Mouse (Mus musculus) layer of hippocampus, postnatal 25 days (tissue): Measurements from ENCODE around the gene Mdfi. TPM values are rescaled to one million over a fixed set of nuclear protein-coding genes. Genes with fewer than 3 reads are reported as not detected.
A peak's percentile ranks its signal among the peaks of the same experiment; 100 is the strongest.
"Not testable (repeated sequence)": the region's sequence is repeated elsewhere in the genome, so short reads cannot be mapped to it uniquely, and the experiment has no call there.

Experiments used
- DNase-seq, 2 experiments: peaks; one replicate each; pipeline ENCODE4 v3.0.0; 2022; ENCODE audit warnings: mixed read lengths in 2 of 2, low spot score in 1 of 2; ENCODE audit errors: extremely low spot score in 1 of 2
- total RNA-seq, 2 experiments: library from RNA; stranded (reverse); gene quantifications; 2 replicates each; pipeline ENCODE4 v1.2.3; 2021

Mdfi gene
- total RNA-seq = 1 to 10 TPM; 1.4 to 1.5 TPM

GRCm38 (mm10) chr17:47834482-47834767 lies at the start of gene Mdfi:
Gene Mdfi (minus strand): TSS chr17:47834691.
- no peak for DNase-seq

GRCm38 (mm10) chr17:47883099-47883498 lies 48.6 kb upstream of the Mdfi start:
- DNase-seq = no peak

DNA sequence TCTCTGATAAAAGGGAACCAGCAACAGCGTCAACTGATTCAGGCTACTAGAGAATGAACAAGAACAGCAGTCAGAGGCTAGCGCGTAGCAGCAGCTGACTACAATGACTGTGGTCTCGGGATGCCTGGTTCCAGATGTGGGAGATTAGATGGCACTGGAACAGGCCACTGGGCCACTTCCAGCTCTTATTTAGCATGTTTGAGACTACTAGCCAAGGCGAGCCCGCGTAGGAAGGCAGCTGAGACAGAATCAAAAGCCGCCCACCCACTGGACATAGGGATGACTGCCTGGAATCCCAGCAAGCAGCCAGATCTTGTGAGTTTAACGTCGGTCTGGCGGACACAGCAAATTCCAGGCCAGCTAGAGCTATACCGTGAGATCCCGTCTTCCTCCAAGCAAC lies 46.8 kb upstream of the Mdfi start:
- DNase-seq = no peak

- no peak for DNase-seq
These were observed 44.7 kb upstream of the Mdfi start for GRCm38 (mm10) chr17:47879207-47879606.

DNA sequence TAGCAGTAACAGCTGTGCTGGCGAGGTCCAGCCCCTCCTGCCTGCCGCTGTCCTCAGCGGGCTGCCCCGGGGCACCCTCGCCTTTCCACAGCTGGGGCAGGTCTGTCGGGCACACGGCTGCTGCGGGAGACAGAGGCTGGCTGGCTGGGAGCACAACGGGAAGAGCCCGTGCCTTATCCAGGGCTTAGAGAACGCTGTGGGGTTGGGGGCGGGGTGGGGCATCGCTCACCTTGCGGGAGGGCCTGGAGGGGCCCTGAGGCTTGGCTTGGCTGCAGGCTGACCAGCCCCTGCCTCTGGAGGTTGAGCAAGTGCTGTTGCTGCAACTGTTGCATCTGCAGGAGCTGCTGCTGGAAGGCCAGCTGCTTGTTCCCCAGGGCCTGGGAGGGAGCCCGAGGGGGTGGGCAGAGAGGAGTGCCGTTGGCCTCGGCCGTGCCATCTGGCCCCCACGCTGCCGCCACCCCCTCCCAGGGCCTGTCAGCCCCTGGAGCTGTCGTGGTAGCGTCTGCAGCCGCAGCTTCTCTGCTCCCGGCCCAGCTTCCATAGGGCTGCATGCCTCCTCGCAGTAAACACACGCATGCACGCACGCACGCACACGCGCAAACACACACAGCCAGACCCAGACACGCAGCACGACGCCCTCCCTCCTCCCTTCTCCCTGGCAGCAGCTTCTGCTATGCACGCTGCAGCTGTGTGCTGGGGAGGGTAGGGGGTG lies 44.0 kb upstream of the Mdfi start:
- DNase-seq = peak; percentile 50 to 57

DNA sequence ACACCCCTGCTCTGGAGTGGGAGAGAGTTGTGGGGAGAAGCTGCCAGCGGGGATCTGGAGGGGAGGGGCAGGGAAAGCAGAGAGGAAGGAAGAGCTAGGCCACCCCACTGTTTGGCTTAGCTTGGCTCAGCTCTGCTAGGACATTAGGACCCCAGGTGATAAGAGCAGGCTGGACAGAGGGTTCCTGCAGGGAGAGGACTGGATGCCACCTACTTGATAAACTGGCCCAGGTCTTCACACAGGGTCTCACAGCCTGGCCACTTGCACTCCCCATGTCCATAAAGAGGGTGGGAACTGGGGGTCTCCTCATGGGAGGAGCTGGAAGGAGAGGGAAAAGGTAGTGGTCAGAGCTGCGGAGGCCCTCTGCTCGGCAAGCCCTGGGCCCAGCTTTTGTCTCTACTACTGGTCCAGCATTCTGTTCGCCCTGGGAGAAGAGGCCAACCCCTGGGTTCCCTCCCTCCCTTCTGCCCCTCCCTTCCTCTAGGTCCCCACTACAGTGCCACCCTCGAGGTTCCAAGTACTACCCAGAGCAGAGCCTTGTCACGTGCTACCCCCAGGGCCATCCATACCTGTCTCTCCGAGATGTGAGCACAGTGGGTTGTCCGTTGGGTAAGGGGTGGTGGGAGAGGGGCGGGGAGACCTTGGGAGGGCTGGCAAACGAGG lies 43.4 kb upstream of the Mdfi start:
- no peak for DNase-seq

GRCm38 (mm10) chr17:47876776-47877714 lies 42.6 kb upstream of the Mdfi start:
- DNase-seq = no peak

DNA sequence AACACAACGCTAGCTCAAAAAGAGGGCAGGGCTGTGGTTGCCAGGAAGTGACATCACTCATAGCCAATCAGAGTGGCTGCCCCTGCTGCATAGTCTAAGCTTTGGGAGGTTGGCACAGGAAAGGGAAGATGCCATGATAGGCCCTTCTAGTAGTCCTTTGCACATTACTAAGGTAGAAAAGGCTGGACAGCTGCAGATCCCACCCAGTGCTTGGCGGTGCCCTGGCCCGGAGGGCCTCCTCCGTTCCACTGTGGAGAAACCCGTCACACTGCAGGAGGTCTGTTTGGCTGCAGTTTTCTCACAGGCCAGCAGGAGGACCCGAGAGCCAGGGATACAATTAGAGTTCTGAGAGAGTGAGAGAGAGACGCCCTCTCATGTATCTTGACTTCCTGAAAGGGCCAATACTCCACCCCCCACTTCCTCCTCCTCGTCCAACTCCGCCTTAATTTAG lies 38.9 kb upstream of the Mdfi start:
- peak; percentile 85 to 91 for DNase-seq

- no peak for DNase-seq
These were observed 38.0 kb upstream of the Mdfi start for GRCm38 (mm10) chr17:47872311-47873011.

DNA sequence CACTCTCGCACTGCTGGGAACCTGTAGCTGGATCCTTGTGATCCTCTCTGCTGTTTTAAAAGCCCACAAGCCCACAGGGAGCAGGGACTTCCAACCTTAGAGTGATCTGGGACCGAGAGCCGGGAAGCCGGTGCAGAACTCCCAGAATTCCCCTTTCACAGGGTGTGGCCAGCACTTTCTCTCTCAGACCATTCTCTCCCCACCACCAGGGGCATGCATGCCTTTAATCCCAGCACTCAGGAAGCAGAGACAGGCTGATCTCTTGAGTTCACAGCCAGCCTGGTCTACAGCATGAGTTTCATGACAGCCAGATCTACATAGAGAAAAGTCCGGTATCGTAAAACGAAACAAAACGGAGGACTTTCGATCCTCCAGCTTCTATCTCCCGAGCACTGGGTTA lies 35.4 kb upstream of the Mdfi start:
- no peak for DNase-seq

DNA sequence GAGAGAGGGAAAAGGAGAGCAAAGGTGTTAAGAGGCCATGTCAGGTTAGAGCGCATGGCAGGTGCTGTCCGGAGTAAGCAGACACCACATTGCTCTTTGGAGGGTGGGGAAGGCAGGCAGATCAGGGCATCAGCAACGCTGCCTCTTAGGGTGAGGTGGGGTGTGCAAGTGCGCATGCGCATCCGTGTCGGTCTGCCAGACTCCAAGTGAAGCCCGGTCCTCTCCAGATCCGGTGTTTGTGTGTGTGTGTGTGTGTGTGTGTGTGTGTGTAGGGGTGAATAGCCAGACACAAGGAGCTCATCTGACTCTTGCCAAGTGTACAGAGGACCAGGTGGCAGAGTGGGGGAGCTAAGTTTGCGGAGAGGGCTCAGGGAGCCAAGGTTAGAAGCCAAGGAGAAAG lies 31.5 kb upstream of the Mdfi start:
- DNase-seq = peak in 1 of 2 experiments; percentile 49

GRCm38 (mm10) chr17:47864496-47864895 lies 30.0 kb upstream of the Mdfi start:
- DNase-seq = peak; percentile 85 to 93

DNA sequence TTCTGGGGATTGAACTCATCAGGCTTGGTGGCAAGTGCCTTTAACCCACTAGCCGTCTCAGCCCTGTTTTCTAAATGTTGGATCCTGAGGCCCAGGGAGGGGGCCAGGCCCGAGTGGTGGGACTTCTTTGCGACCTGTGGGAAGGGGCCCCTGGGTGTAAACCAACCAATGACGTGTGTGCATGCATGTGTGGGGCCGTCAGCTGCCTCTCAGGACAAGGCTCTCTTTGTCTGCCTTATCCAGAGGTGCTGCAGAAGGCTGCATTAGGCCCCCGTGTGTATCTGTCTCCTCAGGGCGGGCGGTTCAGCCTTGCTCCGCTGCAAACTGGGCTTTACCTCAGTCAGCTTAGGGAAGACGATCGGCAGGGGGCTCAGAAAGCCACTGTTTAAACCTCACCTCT lies 28.9 kb upstream of the Mdfi start:
- DNase-seq = no peak

GRCm38 (mm10) chr17:47863023-47863422 lies 28.5 kb upstream of the Mdfi start:
- no peak for DNase-seq

- DNase-seq = no peak
These were observed 21.1 kb upstream of the Mdfi start for GRCm38 (mm10) chr17:47855544-47855943.

- no peak for DNase-seq
These were observed 20.4 kb upstream of the Mdfi start for GRCm38 (mm10) chr17:47854908-47855307.

DNA sequence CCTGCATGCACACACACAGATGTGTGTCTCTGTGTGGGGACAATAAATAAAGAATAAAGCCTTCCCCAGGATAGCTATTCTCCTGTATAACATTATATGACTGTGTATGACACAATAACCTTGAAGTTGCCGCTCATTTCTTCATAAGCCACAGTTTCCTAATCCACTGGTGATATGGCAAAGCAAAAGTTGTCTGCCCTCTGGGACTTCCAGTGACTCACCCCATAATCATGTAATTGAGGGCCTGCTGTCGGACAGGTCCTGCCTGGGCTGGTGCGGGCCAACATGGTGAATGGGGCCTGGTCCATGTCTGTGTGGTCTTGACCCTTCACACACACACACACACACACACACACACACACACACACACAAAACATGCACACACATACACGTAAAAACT lies 19.3 kb upstream of the Mdfi start:
- no peak for DNase-seq

- DNase-seq = no peak
These were observed 18.8 kb upstream of the Mdfi start for GRCm38 (mm10) chr17:47853336-47853735.

- not testable (repeated sequence) for DNase-seq
These were observed 17.4 kb upstream of the Mdfi start for GRCm38 (mm10) chr17:47851798-47852360.

- DNase-seq = no peak
These were observed 16.3 kb upstream of the Mdfi start for GRCm38 (mm10) chr17:47850639-47851314.
